Mouse (Mus musculus): ENCODE data around the gene Fcf1.
A peak's percentile ranks its signal among the peaks of the same experiment; 100 is the strongest.

Fcf1 gene

GRCm38 (mm10) chr12:84970428-84971096 is at the start of gene Fcf1, which contains the start of gene Arel1:
Gene Fcf1 (plus strand): TSS chr12:84970897.
Gene Arel1 (minus strand): TSS chr12:84970900.
- peak; percentile 94 for DNase-seq (ENCODE audit: low spot score)

GRCm38 (mm10) chr12:84921881-84922419 is 48.7 kb upstream of the Fcf1 start:
- DNase-seq (ENCODE audit: low spot score), result no peak

GRCm38 (mm10) chr12:84924324-84924723 is 46.4 kb upstream of the Fcf1 start:
- no peak for DNase-seq (ENCODE audit: low spot score)

- no peak for DNase-seq (ENCODE audit: low spot score)
Observed at GRCm38 (mm10) chr12:84926542-84926941, 44.2 kb upstream of the Fcf1 start.

- DNase-seq (ENCODE audit: low spot score), result no peak
Observed at GRCm38 (mm10) chr12:84932210-84932609, 38.5 kb upstream of the Fcf1 start.

GRCm38 (mm10) chr12:84935343-84935742 is 35.4 kb upstream of the Fcf1 start:
- no peak for DNase-seq (ENCODE audit: low spot score)

GRCm38 (mm10) chr12:84939117-84939516 is 31.6 kb upstream of the Fcf1 start:
- DNase-seq (ENCODE audit: low spot score), result no peak

- DNase-seq (ENCODE audit: low spot score), result no peak
Observed at GRCm38 (mm10) chr12:84940343-84940742, 30.4 kb upstream of the Fcf1 start.

- no peak for DNase-seq (ENCODE audit: low spot score)
Observed at GRCm38 (mm10) chr12:84941717-84942116, 29.0 kb upstream of the Fcf1 start.

GRCm38 (mm10) chr12:84943006-84943952 is 27.4 kb upstream of the Fcf1 start:
- no peak for DNase-seq (ENCODE audit: low spot score)

GRCm38 (mm10) chr12:84944150-84944812 is 26.4 kb upstream of the Fcf1 start:
- no peak for DNase-seq (ENCODE audit: low spot score)

GRCm38 (mm10) chr12:84944813-84945553 is 25.7 kb upstream of the Fcf1 start:
- DNase-seq (ENCODE audit: low spot score), result no peak

GRCm38 (mm10) chr12:84947894-84948583 is 22.7 kb upstream of the Fcf1 start:
- no peak for DNase-seq (ENCODE audit: low spot score)

GRCm38 (mm10) chr12:84948584-84949285 is 22.0 kb upstream of the Fcf1 start:
- DNase-seq (ENCODE audit: low spot score), result no peak

- DNase-seq (ENCODE audit: low spot score), result no peak
Observed at GRCm38 (mm10) chr12:84950763-84951162, 19.9 kb upstream of the Fcf1 start.

GRCm38 (mm10) chr12:84951531-84951930 is 19.2 kb upstream of the Fcf1 start:
- no peak for DNase-seq (ENCODE audit: low spot score)

GRCm38 (mm10) chr12:84952351-84952750 is 18.3 kb upstream of the Fcf1 start:
- no peak for DNase-seq (ENCODE audit: low spot score)

- no peak for DNase-seq (ENCODE audit: low spot score)
Observed at GRCm38 (mm10) chr12:84956317-84956716, 14.4 kb upstream of the Fcf1 start.

- no peak for DNase-seq (ENCODE audit: low spot score)
Observed at GRCm38 (mm10) chr12:84958794-84959356, 11.8 kb upstream of the Fcf1 start.

- no peak for DNase-seq (ENCODE audit: low spot score)
Observed at GRCm38 (mm10) chr12:84962606-84963005, 8.1 kb upstream of the Fcf1 start.

Data from MN1 (cell line).